Mouse (Mus musculus): ENCODE data around the gene Hdac6. TPM values are rescaled to one million over a fixed set of nuclear protein-coding genes. Genes with fewer than 3 reads are reported as not detected.
A peak's percentile ranks its signal among the peaks of the same experiment; 100 is the strongest.
"Not testable (repeated sequence)": the region's sequence is repeated elsewhere in the genome, so short reads cannot be mapped to it uniquely, and the experiment has no call there.

Hdac6 gene
- total and polyA plus RNA-seq, 2 experiments from 2014 or later = 65.5 to 111 TPM

- no peak for TF ChIP-seq CTCF (IDR thresholded peaks at IDR 0.05)
- Histone ChIP-seq H3K4me1 (ENCODE audit: insufficient read depth, low read length) (no peaks in the 10 kb centered on the region), H3K4me2 (ENCODE audit: low read depth, low read length, poor library complexity, severe bottlenecking) (no peak within 1 kb of the TSS), H3K27me3 (ENCODE audit: insufficient read depth, low read length) (no peaks in the 10 kb centered on the region), H3K9me3 (ENCODE audit: low read length) (no peaks in the 10 kb centered on the region; the same call in 1 of the 2 replicates), H3K27ac (ENCODE audit: low read depth, low read length) (no peak within 1 kb of the TSS), H3K4me3 (ENCODE audit: low read depth, low read length) (no peak within 1 kb of the TSS), H3K9ac (replicated peaks; ENCODE audit: low read length, poor library complexity, severe bottlenecking) (no peak within 1 kb of the TSS), H3K36me3 (ENCODE audit: insufficient read depth, low read length) (peaks cover 8% of the 10 kb centered on the region)
- no peak for DNase-seq (ENCODE audit: low spot score)
- WGBS = 25% methylated on average over 16 of the region's 19 CpGs
- no peak for ATAC-seq (ENCODE audit: low FRiP score)
These were observed 19.4 kb downstream of the Hdac6 start, which contains the start of gene Eras for GRCm38 (mm10) chrX:7928270-7928790. Gene Eras, minus strand, starts transcription at chrX:7928607.

GRCm38 (mm10) chrX:7927116-7927515 is 20.6 kb downstream of the Hdac6 start:
- ATAC-seq (ENCODE audit: low FRiP score) = no peak
- Histone ChIP-seq H3K4me3 (ENCODE audit: low read depth, low read length) (no peak overlapping the region), H3K27ac (ENCODE audit: low read depth, low read length) (no peak overlapping the region), H3K36me3 (ENCODE audit: insufficient read depth, low read length) (peaks cover 7% of the 10 kb centered on the region), H3K4me1 (ENCODE audit: insufficient read depth, low read length) (no peaks in the 10 kb centered on the region), H3K9me3 (ENCODE audit: low read length) (no peaks in the 10 kb centered on the region; the same call in 1 of the 2 replicates), H3K9ac (replicated peaks; ENCODE audit: low read length, poor library complexity, severe bottlenecking) (no peak overlapping the region), H3K27me3 (ENCODE audit: insufficient read depth, low read length) (no peaks in the 10 kb centered on the region), H3K4me2 (ENCODE audit: low read depth, low read length, poor library complexity, severe bottlenecking) (no peak overlapping the region)
- DNase-seq (ENCODE audit: low spot score) = no peak
- no peak for TF ChIP-seq CTCF (IDR thresholded peaks at IDR 0.05)
- WGBS = 36% methylated on average over 10 of the region's 10 CpGs

GRCm38 (mm10) chrX:7926266-7926665 is 21.4 kb downstream of the Hdac6 start:
- DNase-seq (ENCODE audit: low spot score) = no peak
- Histone ChIP-seq H3K27ac (ENCODE audit: low read depth, low read length) (no peak overlapping the region), H3K4me1 (ENCODE audit: insufficient read depth, low read length) (no peaks in the 10 kb centered on the region), H3K4me3 (ENCODE audit: low read depth, low read length) (no peak overlapping the region), H3K4me2 (ENCODE audit: low read depth, low read length, poor library complexity, severe bottlenecking) (no peak overlapping the region), H3K9me3 (ENCODE audit: low read length) (no peaks in the 10 kb centered on the region; the same call in 1 of the 2 replicates), H3K9ac (replicated peaks; ENCODE audit: low read length, poor library complexity, severe bottlenecking) (no peak overlapping the region), H3K36me3 (ENCODE audit: insufficient read depth, low read length) (peaks cover 4% of the 10 kb centered on the region), H3K27me3 (ENCODE audit: insufficient read depth, low read length) (no peaks in the 10 kb centered on the region)
- 77% methylated on average over 6 of the region's 6 CpGs for WGBS
- no peak for TF ChIP-seq CTCF (IDR thresholded peaks at IDR 0.05)
- no peak for ATAC-seq (ENCODE audit: low FRiP score)

GRCm38 (mm10) chrX:7922032-7922431 is 25.7 kb downstream of the Hdac6 start:
- no peak for ATAC-seq (ENCODE audit: low FRiP score)
- H3K9me3 ChIP-seq (ENCODE audit: low read length) = no peaks in the 10 kb centered on the region
- no peaks in the 10 kb centered on the region for H3K27me3 ChIP-seq (ENCODE audit: insufficient read depth, low read length)
- peak overlapping the region; percentile 48 for H3K4me3 ChIP-seq (ENCODE audit: low read depth, low read length)
- TF ChIP-seq CTCF (IDR thresholded peaks at IDR 0.05) = no peak
- no peaks in the 10 kb centered on the region for H3K4me1 ChIP-seq (ENCODE audit: insufficient read depth, low read length)
- 16% methylated on average over 31 of the region's 48 CpGs for WGBS
- H3K9ac ChIP-seq (replicated peaks; ENCODE audit: low read length, poor library complexity, severe bottlenecking) = peak overlapping the region; percentile 77
- DNase-seq (ENCODE audit: low spot score) = peak; percentile 14
- no peaks in the 10 kb centered on the region; the same call in 1 of the 2 replicates for H3K36me3 ChIP-seq (ENCODE audit: insufficient read depth, low read length)
- H3K27ac ChIP-seq (ENCODE audit: low read depth, low read length) = peak overlapping the region; percentile 77
- peak overlapping the region; percentile 62 for H3K4me2 ChIP-seq (ENCODE audit: low read depth, low read length, poor library complexity, severe bottlenecking)

GRCm38 (mm10) chrX:7919601-7920383 is 27.9 kb downstream of the Hdac6 start, which contains the start of gene Pcsk1n:
Gene Pcsk1n, plus strand, starts transcription at chrX:7919822.
- 14% methylated on average over 33 of the region's 40 CpGs for WGBS
- Histone ChIP-seq H3K36me3 (ENCODE audit: insufficient read depth, low read length) (no peaks in the 10 kb centered on the region; the same call in 1 of the 2 replicates), H3K27me3 (ENCODE audit: insufficient read depth, low read length) (no peaks in the 10 kb centered on the region), H3K4me2 (ENCODE audit: low read depth, low read length, poor library complexity, severe bottlenecking) (peak within 1 kb of the TSS; percentile 62), H3K27ac (ENCODE audit: low read depth, low read length) (peak within 1 kb of the TSS; percentile 77), H3K9ac (replicated peaks; ENCODE audit: low read length, poor library complexity, severe bottlenecking) (peak within 1 kb of the TSS; percentile 77), H3K9me3 (ENCODE audit: low read length) (no peaks in the 10 kb centered on the region), H3K4me3 (ENCODE audit: low read depth, low read length) (peak within 1 kb of the TSS; percentile 48), H3K4me1 (ENCODE audit: insufficient read depth, low read length) (no peaks in the 10 kb centered on the region)
- peak; percentile 88 for DNase-seq (ENCODE audit: low spot score)
- no peak for TF ChIP-seq CTCF (IDR thresholded peaks at IDR 0.05)
- ATAC-seq (ENCODE audit: low FRiP score) = peak; percentile 91

- not testable (repeated sequence) for H3K27ac ChIP-seq (ENCODE audit: low read depth, low read length); H3K4me3 ChIP-seq (ENCODE audit: low read depth, low read length); H3K36me3 ChIP-seq (ENCODE audit: insufficient read depth, low read length); ATAC-seq (ENCODE audit: low FRiP score); H3K27me3 ChIP-seq (ENCODE audit: insufficient read depth, low read length); H3K9me3 ChIP-seq (ENCODE audit: low read length); H3K4me1 ChIP-seq (ENCODE audit: insufficient read depth, low read length); DNase-seq (ENCODE audit: low spot score); H3K9ac ChIP-seq (replicated peaks; ENCODE audit: low read length, poor library complexity, severe bottlenecking); H3K4me2 ChIP-seq (ENCODE audit: low read depth, low read length, poor library complexity, severe bottlenecking)
- WGBS = 79% methylated on average over 6 of the region's 6 CpGs
These were observed 29.7 kb downstream of the Hdac6 start for GRCm38 (mm10) chrX:7917960-7918359.

Measured in midbrain, postnatal 0 days (tissue).